8 mouse cellular contexts compared by ENCODE assay signal in the genomic region with DNA sequence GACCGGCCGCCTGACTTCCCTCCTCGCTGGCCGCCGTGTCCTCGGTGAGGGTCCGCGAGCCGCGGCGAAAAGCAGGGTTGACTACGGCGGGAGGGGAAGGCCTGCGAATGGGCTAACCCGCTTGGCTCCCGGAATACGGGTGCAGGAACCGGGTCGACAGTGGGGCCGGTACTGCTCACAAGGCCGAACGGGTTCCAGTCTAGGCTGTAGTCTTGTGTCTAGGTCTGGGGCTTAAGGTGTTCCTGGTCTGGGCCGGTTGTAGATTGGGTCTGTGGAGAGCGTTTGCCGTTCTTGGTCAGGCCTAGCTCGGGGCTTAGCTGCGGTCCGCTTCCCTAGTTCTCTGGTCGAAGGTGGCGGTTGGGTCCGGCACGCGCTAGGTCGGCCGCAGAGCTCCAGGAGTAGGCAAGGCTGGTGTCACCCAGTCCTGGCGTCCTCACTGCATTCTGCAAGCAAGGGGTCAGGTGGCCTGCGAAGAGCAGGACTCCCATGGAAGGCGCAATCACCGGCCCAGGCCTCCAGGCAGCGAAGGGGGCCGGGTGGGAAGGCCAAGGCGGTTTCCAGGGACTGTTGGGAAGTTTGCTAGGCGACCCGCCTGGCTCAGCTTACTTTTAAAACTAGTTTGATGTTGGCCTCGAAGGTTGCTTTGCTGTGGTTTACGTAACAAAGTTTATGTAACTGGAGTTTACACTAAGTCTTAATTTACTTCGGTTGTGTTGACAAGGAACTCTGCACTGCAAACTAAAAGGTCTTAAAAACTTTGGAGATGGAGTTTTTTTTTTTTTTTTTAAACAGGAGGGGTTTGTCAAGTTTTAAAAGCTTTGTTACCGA. TPM values are rescaled to one million over a fixed set of nuclear protein-coding genes. Genes with fewer than 3 reads are reported as not detected.
DNase-seq lines count a peak whose midpoint lies in the region; ATAC-seq and TF ChIP-seq lines count a peak whose summit lies in the region.

No protein-coding gene starts in this region.

- peak; percentile 59 for ATAC-seq in erythroid progenitor cell, adult 5-6 weeks (replicated peaks; ENCODE audit: low FRiP score, poor library complexity, severe bottlenecking)
- peak; percentile 73 for ATAC-seq in hindbrain, embryonic 13.5 days (ENCODE audit: low FRiP score)
- peak; percentile 48 for ATAC-seq in liver, embryonic 14.5 days (ENCODE audit: insufficient read depth)
- ATAC-seq in neural tube, embryonic 11.5 days (ENCODE audit: insufficient read depth, low FRiP score, low TSS enrichment): peak; percentile 58

- WGBS in hindbrain, embryonic 13.5 days: 2% methylated on average over 48 of the region's 48 CpGs
- under 1% methylated on average over 48 of the region's 48 CpGs for WGBS in liver, embryonic 14.5 days (ENCODE audit: insufficient replicate concordance)
- 2% methylated on average over 47 of the region's 48 CpGs for WGBS in neural tube, embryonic 11.5 days

- peak overlapping the region; percentile 96 for H3K27ac ChIP-seq in hindbrain, embryonic 13.5 days
- peak overlapping the region; percentile 89 for H3K27ac ChIP-seq in liver, embryonic 14.5 days
- peak overlapping the region; percentile 82 for H3K27ac ChIP-seq in neural tube, embryonic 11.5 days (ENCODE audit: low read depth, low read length)

- peak overlapping the region; percentile 98 for H3K9ac ChIP-seq in hindbrain, embryonic 13.5 days
- peak overlapping the region; percentile 92 for H3K9ac ChIP-seq in liver, embryonic 14.5 days (replicated peaks)
- peak overlapping the region; percentile 91 for H3K9ac ChIP-seq in neural tube, embryonic 11.5 days (ENCODE audit: low read length)

- no peak; the same call in 1 of the 2 replicates for TF ChIP-seq CTCF in liver, embryonic 14.5 days (IDR thresholded peaks at IDR 0.05; ENCODE audit: low read depth)

- intact Hi-C loops in left cerebral cortex, postnatal 14 days (cut with DNase I): no loop called here
- intact Hi-C loops in left cerebral cortex, postnatal 25 days (cut with DNase I): loop anchor here (5.0 kb wide), 1 partner anchor 169 kb away; the partner anchor contains the start of gene Ube3c

- no peaks in the 10 kb centered on the region for H3K36me3 ChIP-seq in hindbrain, embryonic 13.5 days
- no peaks in the 10 kb centered on the region for H3K36me3 ChIP-seq in liver, embryonic 14.5 days (replicated peaks; ENCODE audit: control insufficient read depth, insufficient read depth, low read depth)
- H3K36me3 ChIP-seq in neural tube, embryonic 11.5 days (ENCODE audit: control insufficient read depth, insufficient read depth, low read length): no peaks in the 10 kb centered on the region

- peak overlapping the region; percentile 99 for H3K4me3 ChIP-seq in hindbrain, embryonic 13.5 days
- peak overlapping the region; percentile 88 to 89 for H3K4me3 ChIP-seq in liver, embryonic 14.5 days (ENCODE audit: insufficient read depth in 1 of 2, low read depth in 2 of 2, low read length in 2 of 2)
- H3K4me3 ChIP-seq in neural tube, embryonic 11.5 days (ENCODE audit: low read depth, low read length): peak overlapping the region; percentile 89

- H3K9me3 ChIP-seq in hindbrain, embryonic 13.5 days: no peaks in the 10 kb centered on the region
- H3K9me3 ChIP-seq in liver, embryonic 14.5 days (ENCODE audit: control insufficient read depth, low read length): no peaks in the 10 kb centered on the region
- no peaks in the 10 kb centered on the region for H3K9me3 ChIP-seq in neural tube, embryonic 11.5 days (ENCODE audit: control insufficient read depth, low read length)

- no peak for TF ChIP-seq EP300 in liver, embryonic 14.5 days (IDR thresholded peaks at IDR 0.05; ENCODE audit: low read depth)

- peak; percentile 37 to 51 for DNase-seq in left cerebral cortex, postnatal 14 days (ENCODE audit: low spot score in 2 of 2)
- no peak for DNase-seq in left cerebral cortex, postnatal 25 days (ENCODE audit: low spot score in 2 of 2)
- peak; percentile 58 for DNase-seq in adipocyte (ENCODE audit: low spot score)
- no peak for DNase-seq in liver, embryonic 14.5 days (ENCODE audit: low read depth in 3 of 3, low spot score in 3 of 3)
- peak; percentile 55 for DNase-seq in neural tube, embryonic 11.5 days (ENCODE audit: low spot score)
- DNase-seq in right cerebral cortex, postnatal 4 days: no peak

- peaks cover 43% of the 10 kb centered on the region for H3K4me1 ChIP-seq in hindbrain, embryonic 13.5 days (replicated peaks)
- H3K4me1 ChIP-seq in liver, embryonic 14.5 days (replicated peaks; ENCODE audit: control insufficient read depth in 2 of 2, insufficient read depth in 2 of 2, low read length in 1 of 2): peaks cover 12 to 18% of the 10 kb centered on the region in 2 experiments
- H3K4me1 ChIP-seq in neural tube, embryonic 11.5 days (ENCODE audit: control insufficient read depth, insufficient read depth, low read length): peaks cover 3% of the 10 kb centered on the region

- peak overlapping the region; percentile 90 for H3K4me2 ChIP-seq in hindbrain, embryonic 13.5 days
- H3K4me2 ChIP-seq in liver, embryonic 14.5 days (ENCODE audit: low read depth): peak overlapping the region; percentile 82
- H3K4me2 ChIP-seq in neural tube, embryonic 11.5 days (ENCODE audit: low read depth): peak overlapping the region; percentile 50

- H3K27me3 ChIP-seq in hindbrain, embryonic 13.5 days: no peaks in the 10 kb centered on the region
- no peaks in the 10 kb centered on the region for H3K27me3 ChIP-seq in liver, embryonic 14.5 days (ENCODE audit: control insufficient read depth, insufficient read depth, low read length)
- H3K27me3 ChIP-seq in neural tube, embryonic 11.5 days (ENCODE audit: control insufficient read depth, insufficient read depth, low read length): no peaks in the 10 kb centered on the region

RNA-seq across cellular contexts. Expression of gene Gm5129, which starts 0.6 kb away (rescaled TPM):
- total RNA-seq in left cerebral cortex, postnatal 14 days (2021): not detected
- 1 to 10 TPM in 1 of 2 experiments, not detected in 1; 2.0 TPM for total RNA-seq in left cerebral cortex, postnatal 25 days (2021)
- 10.8 TPM in 1 of 2 replicates, not detected in the other for total RNA-seq in erythroid progenitor cell, adult 5-6 weeks (2015; ENCODE audit: low replicate concordance)
- not detected in 2 replicates for total RNA-seq in erythroid progenitor cell, adult 5-6 weeks (2017; ENCODE audit: low replicate concordance)
- polyA plus RNA-seq in hindbrain, embryonic 13.5 days (2015; fragmentation: Nextera tagmentation; extraction: Ambion mirVana): not detected in 2 replicates
- polyA plus RNA-seq in liver, embryonic 14.5 days (2012; rRNA removed): 0.76 TPM in 1 of 2 replicates, not detected in the other
- polyA plus RNA-seq in liver, embryonic 14.5 days (2014; fragmentation: Nextera tagmentation; extraction: Ambion mirVana): not detected in 2 replicates
- polyA plus RNA-seq in neural tube, embryonic 11.5 days (2014; fragmentation: Nextera tagmentation; extraction: Ambion mirVana): 1.1 TPM in 1 of 2 replicates, not detected in the other

RNA-seq across cellular contexts. Expression of gene Dnajb6, which starts 0.8 kb away (rescaled TPM):
- 100 to 1,000 TPM; 174 to 187 TPM for total RNA-seq in left cerebral cortex, postnatal 14 days (2021)
- total RNA-seq in left cerebral cortex, postnatal 25 days (2021): 100 to 1,000 TPM; 165 to 179 TPM
- 107 and 154 TPM in 2 replicates for total RNA-seq in erythroid progenitor cell, adult 5-6 weeks (2015; ENCODE audit: low replicate concordance)
- 111 and 121 TPM in 2 replicates for total RNA-seq in erythroid progenitor cell, adult 5-6 weeks (2017; ENCODE audit: low replicate concordance)
- 323 and 327 TPM in 2 replicates for polyA plus RNA-seq in hindbrain, embryonic 13.5 days (2015; fragmentation: Nextera tagmentation; extraction: Ambion mirVana)
- 27.8 and 48.3 TPM in 2 replicates for polyA plus RNA-seq in liver, embryonic 14.5 days (2012; rRNA removed)
- 76.0 and 78.7 TPM in 2 replicates for polyA plus RNA-seq in liver, embryonic 14.5 days (2014; fragmentation: Nextera tagmentation; extraction: Ambion mirVana)
- polyA plus RNA-seq in neural tube, embryonic 11.5 days (2014; fragmentation: Nextera tagmentation; extraction: Ambion mirVana): 221 and 227 TPM in 2 replicates

Comparison
In these comparisons a context has a peak if more than half of its experiments do, and no peak if none do; other contexts are left out.
1. DNase-seq: peak in left cerebral cortex, postnatal 14 days (2 of 2), adipocyte (single experiment) and neural tube, embryonic 11.5 days (single experiment); none in left cerebral cortex, postnatal 25 days (0 of 2), liver, embryonic 14.5 days (0 of 3) and right cerebral cortex, postnatal 4 days (single experiment).
2. Peak in every context shown above with its lines, with median percentiles within 50 percentile points of each other: ATAC-seq, H3K27ac ChIP-seq, H3K4me2 ChIP-seq, H3K4me3 ChIP-seq and H3K9ac ChIP-seq.